Mouse (Mus musculus) CD8-positive naive resting alpha-beta T cell, adult 2 months (primary cell): ENCODE data around the gene OR5BS1P.
"Not testable (repeated sequence)": the region's sequence is repeated elsewhere in the genome, so short reads cannot be mapped to it uniquely, and the experiment has no call there.

Experiments
- DNase-seq, 2 experiments: peaks; one replicate each; pipeline ENCODE4 v3.0.0; 2022; ENCODE audit warnings: low read depth in 2 of 2, low spot score in 2 of 2

Gene OR5BS1P

DNA sequence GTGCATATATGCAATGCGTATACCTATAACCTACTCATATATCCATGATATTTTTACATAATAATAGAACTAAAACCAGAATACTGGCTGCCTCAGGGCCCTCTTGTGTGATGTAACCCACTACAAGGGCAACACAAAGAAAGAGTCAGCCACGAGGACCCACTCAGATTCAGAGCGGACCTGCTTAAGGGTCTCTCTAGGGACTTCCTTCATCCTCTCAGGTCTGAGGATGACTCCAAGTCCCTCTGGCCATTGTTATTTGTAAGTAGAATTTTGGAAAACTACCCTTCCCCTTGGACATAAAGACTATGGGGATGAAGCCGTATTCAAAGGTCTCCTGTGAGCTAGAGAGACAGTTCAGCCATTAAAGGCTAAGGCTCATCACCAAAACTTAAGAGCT, at the start of gene OR5BS1P:
TSS of gene OR5BS1P (plus strand) at position 301 of the 400 bp plus-strand sequence.
- DNase-seq = no peak

DNA sequence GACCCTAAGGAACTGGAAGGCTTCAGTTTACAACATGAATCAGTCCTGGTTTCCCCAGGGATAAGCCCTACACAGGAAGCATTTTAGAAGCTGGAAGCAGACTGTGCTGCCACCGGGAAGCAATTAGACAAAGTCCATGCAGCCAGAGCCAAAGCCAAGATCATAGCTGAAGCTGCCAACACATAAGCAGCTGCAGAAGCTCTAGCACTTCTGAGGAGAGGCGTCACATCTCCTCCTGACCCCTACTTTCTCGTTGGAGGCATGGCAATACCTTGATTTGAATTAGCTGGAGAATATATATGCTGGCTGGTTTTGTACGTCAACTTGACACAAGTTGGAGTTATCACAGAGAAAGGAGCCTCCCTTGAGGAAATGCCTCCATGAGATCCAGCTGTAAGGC, 48.8 kb upstream of the OR5BS1P start:
- no peak for DNase-seq

DNA sequence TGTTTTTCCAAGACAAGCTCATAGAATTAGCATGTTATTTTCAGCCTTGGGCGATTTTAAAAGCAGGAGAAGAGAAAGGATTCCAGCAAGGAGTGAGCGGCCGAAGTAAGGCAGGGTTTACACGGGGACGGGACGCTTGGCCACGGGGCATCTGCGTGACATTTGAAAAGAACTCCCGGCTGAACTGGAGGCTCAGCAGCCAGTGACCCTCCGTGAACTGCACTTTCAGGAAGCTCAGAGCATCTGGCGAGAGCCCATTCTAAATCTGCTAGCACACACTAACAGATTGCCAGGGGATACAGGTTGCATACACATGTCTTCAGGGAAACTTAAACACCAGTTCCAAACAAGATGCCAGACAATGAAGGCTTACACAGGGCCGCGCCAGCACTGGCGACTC, 45.4 kb upstream of the OR5BS1P start:
- no peak for DNase-seq

DNA sequence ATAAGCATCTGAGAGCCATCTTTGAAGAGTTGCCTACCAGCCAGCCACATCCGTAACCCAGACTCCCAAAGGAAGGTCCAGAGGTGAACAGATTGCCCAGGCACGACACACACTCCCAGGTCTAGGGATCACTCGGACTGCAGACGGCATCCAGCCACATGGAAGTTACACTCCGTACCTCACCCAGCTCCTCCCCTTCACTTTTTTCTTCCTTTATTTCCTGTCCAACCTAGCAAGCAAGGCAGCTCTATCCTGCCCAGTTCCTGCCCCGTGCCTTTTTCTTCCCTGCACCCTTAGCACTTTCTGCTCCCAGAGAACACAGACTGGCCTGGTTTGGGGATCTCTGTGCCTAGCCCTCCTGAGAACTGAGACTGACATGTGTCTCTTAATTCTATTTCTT, 44.9 kb upstream of the OR5BS1P start:
- DNase-seq = no peak

DNA sequence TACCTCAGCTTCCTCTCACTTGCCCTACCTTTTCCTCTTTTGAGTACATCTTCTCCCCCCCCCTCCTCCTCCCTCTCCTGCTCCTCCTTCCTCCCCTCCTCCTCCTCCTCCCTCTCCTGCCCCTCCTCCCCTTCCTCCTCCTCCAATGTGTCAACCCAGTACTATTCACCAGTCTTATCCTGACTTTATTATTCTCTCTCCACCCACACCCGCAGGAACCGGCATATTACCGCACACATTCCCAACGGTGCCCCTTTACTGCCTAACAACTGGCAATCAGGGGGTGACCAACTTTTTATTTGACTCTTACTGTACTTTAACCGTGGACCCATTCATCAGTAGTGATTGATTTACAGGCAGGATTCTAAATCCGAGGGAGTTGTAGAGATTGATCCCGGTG, 44.5 kb upstream of the OR5BS1P start:
- DNase-seq = no peak

DNA sequence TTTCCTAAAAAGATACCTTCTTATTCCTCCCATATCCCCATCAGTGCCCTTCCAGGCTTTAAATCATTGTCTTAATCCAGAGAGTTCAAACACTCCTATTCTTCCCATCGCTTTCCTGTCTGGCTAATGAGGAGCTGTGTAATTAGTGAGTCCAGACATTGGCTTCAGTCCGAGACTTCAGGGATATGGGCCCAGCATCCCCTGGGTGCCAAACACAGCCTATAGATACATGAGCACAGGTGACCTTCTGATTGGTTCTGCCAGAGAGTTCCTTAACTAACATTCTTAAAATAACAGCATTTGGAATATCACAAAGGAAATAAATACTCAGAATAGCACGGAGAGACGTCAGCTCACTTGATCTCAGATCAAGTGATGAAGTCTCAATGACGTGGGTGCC, 38.8 kb upstream of the OR5BS1P start, which contains the start of gene Olfr282:
TSS of gene Olfr282 (plus strand) at position 301 of the 400 bp plus-strand sequence.
- not testable (repeated sequence) for DNase-seq

DNA sequence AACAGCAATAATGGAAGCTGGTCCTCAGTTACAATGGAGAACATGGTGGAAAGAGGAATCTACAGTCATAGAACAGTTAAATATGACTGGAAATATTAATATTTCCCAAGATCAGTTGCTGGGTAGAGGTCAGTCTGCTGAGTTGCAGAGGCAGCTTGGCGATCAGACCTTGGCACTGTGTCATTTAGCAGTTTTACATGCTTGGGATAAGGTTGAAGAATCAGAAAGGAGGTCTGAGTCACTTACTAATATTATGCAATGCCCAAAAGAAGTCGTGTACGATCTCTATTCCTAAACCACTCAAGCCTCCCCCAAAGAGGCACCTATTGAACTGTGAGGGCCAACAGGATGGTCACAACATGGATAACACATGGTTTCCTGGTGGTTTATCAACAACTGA, 25.1 kb upstream of the OR5BS1P start:
- no peak for DNase-seq

DNA sequence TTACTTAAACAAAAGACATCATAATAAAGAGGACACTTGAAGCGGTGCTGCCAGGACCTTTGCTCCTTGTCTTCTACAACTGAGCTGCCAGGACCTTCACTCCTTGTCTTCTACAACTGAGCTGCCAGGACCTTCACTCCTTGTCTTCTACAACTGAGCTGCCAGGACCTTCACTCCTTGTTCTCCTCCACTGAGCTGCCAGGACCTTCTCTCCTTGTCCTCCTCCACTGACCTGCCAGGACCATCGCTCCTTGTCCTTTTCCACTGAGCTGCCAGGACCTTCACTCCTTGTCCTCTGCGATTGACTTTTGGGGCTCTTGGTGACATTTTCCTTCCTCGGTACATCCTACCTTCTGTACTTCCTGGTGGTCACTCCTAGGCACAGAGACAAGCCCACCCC, 21.2 kb upstream of the OR5BS1P start:
- no peak for DNase-seq

DNA sequence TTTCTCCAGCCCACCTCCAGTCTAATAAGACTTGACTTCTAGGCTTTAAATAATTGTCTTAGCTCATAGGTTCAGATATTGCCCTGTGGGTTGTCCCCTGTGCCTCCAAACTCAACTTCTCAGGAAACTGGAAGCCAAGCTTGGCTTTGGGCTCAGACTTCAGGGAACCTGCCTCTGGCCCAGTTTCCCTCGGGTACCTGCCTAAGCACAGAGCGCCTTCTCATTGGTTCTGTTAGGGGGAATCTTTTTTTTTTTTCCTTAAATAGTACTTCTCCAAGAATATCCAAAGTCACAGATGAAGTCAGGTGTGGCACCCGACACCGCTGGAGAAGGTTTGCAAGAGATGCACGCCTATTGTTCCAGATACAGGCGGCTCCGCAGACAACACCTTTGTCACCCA, 17.4 kb upstream of the OR5BS1P start, which contains the start of gene Olfr281:
TSS of gene Olfr281 (plus strand) at position 301 of the 400 bp plus-strand sequence.
- DNase-seq = no peak

DNA sequence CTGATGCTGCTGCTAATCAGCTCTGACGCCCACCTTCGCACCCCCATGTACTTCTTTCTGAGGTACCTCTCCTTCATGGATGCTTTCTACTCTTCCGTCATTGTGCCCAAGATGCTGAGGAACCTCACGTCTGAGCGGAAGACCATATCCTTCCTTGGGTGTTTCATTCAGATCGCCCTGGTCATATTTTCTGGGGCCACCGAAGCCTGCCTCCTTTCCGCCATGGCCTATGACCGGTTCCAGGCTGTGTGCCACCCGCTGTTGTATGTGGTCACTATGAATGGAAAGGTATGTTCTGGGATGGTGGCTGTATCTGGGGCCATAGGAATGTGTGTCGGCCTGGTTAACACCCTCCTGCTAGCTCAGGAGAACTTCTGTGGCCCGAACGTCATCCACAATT, 1.8 kb downstream of the OR5BS1P start:
- DNase-seq = no peak

DNA sequence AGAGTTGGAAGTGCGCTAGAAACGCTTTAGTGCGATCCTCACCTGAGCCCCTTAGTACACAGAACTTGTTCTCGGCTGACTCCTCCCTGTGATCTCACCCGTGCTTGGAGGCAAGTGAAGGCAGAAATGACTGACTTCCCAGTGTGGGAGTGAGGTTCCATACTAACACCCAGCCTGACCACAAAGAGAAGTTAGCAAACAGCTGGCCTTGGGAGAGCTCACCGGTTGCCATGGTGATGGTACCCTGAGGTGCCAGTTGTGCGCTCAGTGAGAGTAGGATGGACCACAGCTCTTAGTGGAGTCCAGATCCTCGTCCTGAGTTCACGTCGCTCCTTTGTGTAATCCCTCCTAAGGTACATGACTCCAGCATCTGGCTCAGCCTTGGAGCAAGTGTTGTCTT, 5.3 kb downstream of the OR5BS1P start:
- DNase-seq = no peak

DNA sequence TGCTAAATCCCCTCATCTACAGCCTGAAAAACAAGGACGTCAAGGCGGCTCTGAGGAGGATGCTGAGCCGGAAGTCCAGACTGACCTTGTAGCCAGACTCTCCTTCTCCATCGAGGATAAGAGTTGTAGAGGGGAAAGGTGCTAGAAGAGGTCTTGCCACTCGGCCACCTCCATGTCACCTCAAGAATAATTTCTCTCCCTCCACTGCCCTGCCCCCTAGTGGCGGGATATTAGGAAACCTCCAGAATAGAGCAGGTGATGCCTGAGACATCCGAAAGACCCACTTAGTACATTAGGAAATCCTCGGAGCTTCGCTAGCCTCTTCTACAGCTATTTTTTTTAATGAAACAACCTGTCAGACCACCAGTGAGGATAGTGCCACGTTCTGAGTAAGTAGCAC, 5.7 kb downstream of the OR5BS1P start:
- peak; percentile 30 to 31 for DNase-seq

DNA sequence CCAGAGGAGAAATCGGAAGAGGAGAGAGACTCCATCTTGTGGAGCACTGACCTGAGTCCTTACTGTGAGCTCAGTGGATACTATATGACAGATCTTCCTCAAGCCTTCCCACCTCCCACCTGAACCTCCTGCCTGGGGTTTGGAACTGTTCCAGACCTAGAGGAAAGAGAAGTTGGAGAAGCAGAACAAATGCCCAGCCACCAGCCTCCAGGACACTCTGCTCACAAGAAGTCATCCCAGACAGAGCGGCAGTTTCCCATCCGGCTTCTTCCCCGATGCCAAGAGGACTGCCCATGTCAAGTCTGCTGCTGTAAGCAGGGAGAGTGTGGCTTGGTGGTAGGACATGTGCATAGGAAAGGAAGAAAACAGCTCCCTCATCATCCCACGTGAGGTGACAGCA, 6.6 kb downstream of the OR5BS1P start:
- no peak for DNase-seq

DNA sequence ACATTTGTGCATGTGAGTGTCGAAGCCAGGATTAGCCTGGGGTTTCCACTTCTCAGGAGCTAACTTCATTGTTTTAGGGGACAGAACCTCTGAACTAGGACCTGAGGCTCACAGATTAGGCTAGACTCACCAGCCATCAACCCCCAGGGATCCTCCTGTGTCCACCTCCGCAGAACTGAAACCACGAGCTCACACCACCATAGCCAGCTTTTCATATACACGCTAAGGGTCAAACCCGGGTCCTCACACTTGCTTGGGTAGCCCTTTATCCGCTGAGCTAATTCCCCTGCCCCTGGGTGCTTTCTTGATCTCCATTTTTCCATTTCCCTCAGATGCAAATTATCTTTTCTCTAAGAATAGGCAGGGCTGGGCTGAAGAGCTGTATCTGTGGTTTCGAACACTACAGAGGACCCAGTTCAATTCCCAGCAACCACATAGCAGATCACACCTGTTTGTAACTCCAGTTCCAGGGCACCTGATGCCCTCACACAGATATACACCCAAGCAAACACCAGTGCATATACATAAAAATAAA, 9.9 kb downstream of the OR5BS1P start:
- DNase-seq = no peak

DNA sequence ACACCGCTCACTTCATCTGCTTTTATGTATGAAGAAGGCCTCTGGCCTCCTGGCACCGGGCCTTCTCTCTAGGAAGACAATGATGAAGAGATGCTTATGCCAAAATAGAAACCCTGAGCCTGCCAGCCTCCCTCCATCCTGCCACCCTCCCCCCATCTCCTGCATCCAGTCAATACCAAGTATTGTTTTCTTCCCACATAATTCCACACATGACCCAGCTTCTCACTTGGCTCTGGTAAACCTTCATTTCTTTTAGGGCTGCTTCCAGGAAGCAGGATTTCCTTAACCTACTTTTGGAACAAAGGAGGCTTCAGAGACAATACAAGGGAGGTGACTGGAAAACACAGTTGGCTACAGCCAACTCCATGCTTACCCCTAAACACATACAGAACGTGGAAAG, 13.0 kb downstream of the OR5BS1P start, which contains the start of gene Lalba:
TSS of gene Lalba (minus strand) at position 21 of the 400 bp plus-strand sequence.
- DNase-seq = no peak

DNA sequence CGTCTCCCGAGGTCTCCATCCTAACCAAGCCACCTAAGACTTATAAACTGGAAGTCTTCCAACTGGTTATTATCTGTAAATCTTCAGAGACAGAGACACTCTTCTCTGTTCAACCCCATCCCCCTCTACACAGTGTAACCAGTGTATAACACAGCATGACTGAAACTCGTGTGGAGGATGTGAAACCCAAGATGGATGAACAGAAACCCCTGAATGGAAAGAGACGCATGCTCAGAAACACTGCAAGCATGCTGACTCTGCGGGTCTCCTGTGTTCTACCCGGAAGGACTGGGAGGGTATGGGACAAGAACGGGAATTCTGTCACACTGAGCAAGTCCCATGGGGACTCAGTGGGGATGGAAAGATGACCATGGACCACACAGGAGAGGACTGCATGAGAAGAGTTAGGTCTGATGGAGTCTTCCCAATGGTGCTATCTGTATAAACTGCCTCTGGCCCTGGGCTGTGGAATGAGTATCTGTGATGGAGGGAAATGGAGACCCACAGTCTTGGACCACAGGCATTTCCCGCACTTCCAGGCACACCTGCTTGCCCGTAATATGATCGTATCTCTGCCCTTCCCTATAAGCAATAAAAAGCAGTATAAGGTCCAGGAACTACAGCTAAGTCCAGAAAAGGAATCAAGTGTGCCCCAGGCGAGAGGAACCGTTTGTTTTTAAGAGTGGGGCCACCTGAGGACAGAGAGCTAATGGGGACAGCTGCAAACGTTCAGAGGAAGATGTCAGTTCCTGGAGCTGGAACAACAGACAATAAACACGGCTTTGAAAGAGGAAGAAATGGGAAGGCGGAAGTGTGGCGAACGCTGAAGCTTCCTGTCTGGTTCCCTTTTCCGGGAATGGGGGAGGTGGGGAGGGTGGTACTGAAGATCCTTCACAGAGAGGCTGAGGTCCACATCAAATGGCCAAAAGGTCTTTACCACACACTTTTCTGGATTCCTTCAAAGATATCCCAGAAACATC, 14.5 kb downstream of the OR5BS1P start:
- DNase-seq = no peak

DNA sequence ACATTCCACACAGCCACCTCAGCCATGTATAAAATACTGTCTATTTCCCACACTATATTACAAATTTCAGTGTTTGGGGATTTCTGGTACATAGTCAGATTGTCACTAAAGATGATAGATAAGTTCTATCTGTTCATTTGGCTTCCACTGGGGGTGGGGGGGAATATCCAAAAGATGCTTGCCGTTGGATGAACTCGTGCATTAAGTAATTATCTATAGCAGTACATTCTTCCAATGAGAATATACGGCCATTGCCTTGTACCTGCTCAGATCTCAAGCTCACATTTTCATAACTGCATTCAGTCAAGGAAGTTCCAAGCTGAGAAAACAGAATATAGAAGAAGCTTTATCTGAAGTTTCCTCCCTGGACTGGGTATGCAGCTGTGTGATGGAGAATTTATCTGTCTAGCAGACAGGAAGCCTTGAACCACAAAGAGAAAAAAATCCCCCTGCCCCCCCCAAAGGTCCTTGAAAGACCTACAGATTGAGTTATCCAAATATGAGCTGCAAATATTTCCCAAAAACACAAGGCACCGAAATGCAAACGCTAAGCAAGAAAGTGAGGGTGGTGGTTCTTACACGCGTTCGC, 16.8 kb downstream of the OR5BS1P start:
- DNase-seq = no peak

DNA sequence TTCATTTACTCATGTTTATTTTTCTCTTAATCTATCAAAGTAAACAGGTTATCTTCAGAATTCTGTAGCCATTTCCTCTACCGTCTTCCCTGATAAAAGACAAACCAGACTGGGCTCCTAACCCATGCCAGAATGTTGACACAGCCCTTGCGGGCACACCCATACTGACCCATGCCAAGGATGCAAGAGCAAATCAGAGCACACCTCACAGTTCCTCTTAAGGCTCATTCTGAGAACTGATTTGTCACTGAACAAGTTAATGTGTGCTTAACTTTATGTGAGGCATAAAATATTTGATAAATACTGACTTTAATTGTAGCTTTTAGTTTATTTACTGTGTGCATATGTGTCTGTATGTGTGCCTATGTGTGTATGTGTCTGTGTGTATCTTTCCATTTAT, 21.6 kb downstream of the OR5BS1P start:
- no peak for DNase-seq

DNA sequence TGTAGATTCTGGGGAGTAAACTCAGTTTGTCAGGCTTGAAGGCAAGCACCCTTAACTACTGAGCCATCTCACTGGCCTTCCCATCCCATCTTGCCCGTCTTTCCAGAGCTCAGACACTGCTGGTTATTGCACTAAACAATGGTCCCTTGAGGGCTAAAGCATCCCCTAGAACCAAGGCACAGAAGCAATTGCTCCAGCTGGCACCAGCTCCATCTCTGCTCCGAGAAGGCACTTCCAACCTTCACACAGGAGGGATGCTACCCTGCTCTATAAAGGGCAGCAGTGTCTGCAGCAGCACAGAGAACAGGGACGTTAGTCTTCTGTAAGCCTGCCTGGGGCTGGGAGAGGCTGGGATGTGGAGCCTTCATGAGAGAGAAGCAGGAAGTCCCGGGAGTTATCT, 22.4 kb downstream of the OR5BS1P start, which contains the start of gene Olfr279:
TSS of gene Olfr279 (plus strand) at position 301 of the 400 bp plus-strand sequence.
- no peak for DNase-seq

DNA sequence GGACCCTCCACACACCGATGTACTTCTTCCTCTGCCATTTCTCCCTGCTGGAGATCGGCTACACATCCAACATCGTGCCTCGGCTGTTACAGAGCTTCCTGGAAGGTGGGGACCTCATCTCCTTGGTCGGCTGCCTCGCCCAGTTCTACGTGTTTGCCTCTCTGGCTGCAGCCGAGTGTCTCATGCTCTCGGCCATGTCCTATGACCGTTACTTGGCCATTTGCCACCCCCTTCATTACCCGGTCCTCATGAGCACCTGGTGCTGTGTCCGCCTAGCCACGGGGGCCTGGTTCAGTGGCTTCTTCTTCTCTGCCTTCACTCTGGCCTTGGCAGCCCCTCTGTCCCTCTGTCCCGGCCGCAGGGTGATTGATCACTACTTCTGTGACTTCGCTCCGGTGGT, 27.9 kb downstream of the OR5BS1P start:
- DNase-seq = no peak

DNA sequence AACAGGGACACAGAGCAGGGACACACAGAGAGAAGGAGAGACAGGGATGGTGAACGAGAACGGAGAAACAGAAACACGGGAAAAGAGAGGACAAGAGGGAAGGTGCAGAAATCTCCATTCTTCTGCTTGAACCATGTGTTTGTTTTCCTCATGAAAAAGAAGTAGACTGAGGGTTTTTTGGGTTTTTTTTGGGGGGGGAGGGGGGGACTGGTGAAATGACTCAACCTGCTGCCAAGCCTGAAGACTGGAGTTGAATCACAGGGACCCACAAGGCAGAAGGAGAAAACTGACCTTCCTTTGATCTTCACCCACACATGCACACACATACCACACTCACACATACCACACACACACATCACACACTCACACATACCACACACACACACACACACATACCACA, 33.6 kb downstream of the OR5BS1P start:
- no peak for DNase-seq

DNA sequence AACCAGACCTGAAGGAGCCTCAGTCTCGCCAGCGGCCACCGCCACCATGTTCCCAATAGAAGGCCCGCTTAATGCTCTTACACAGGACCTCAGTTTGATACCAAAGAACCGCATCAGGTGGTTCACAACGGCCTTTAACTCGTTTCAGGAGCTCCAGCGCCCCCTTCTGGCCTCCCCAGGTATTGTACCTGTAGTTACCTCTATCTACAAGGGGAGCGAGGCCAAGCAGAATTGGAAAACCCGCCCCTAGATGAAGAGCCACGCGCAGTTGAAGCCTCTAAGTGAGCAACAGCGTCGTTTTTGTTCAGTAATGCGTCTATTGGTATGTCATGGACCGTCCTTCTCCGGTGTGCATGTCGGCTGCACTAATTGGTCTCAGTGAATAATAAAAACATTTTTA, 34.8 kb downstream of the OR5BS1P start:
- DNase-seq = peak; percentile 53 to 74
